Mouse (Mus musculus): Measurements from ENCODE around the gene Tifab. TPM values are rescaled to one million over a fixed set of nuclear protein-coding genes. Genes with fewer than 3 reads are reported as not detected.

The Tifab gene
- 4.6 and 8.2 TPM in 2 replicates for polyA plus RNA-seq (2012; rRNA removed)

DNA sequence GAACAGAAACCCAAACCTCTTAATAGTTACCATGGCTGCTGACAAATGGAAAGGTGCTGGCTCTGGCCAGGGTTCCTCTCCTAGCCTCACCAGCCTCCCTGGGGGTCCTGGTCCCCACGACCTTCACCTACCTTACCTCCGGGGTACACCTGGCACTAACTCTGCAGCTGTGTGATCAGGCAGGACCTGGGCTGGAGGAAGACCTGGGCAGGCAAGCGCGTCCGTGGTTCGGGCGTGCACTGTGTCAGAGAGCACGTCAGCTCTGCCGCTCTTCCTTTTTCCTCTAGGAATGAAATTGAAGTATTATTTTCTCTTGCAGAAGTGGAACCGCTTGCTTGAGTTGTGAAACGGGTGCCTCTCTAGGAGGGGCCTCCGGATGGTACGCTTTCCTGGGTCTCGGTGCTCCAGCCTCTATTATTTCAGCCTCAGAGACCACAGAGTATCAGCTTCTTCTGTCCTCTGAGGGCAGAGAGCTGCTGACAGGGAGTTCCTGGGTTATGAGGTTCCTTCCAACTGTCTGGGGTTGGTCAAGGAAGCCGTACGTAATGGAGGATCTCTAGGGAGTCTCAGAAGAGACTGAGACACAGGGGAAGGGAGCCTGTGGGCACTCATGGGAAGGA lies at the start of gene Tifab:
Tifab (minus strand) TSS at position 470 of the 620 bp plus-strand sequence.
- TF ChIP-seq CTCF (IDR thresholded peaks at IDR 0.05; ENCODE audit: extremely low read depth, insufficient read length, insufficient replicate concordance, low read depth, low read length) (no peak), POLR2A (IDR thresholded peaks at IDR 0.05; ENCODE audit: low read depth, low read length) (no peak)
- 78% methylated on average over 16 of the region's 16 CpGs for WGBS
- H3K27ac ChIP-seq (ENCODE audit: insufficient read depth, low read depth, low read length) = peak within 1 kb of the TSS; percentile 50
- no peaks in the 10 kb centered on the region for H3K4me1 ChIP-seq (ENCODE audit: control insufficient read depth, insufficient read depth, insufficient read length, low read length)
- H3K27me3 ChIP-seq (ENCODE audit: control insufficient read depth, insufficient read depth, low read length) = no peaks in the 10 kb centered on the region
- peak within 1 kb of the TSS; percentile 51 for H3K4me3 ChIP-seq (ENCODE audit: low read depth, low read length)
- H3K36me3 ChIP-seq (ENCODE audit: control insufficient read depth, insufficient read depth, low read length) = no peaks in the 10 kb centered on the region

DNA sequence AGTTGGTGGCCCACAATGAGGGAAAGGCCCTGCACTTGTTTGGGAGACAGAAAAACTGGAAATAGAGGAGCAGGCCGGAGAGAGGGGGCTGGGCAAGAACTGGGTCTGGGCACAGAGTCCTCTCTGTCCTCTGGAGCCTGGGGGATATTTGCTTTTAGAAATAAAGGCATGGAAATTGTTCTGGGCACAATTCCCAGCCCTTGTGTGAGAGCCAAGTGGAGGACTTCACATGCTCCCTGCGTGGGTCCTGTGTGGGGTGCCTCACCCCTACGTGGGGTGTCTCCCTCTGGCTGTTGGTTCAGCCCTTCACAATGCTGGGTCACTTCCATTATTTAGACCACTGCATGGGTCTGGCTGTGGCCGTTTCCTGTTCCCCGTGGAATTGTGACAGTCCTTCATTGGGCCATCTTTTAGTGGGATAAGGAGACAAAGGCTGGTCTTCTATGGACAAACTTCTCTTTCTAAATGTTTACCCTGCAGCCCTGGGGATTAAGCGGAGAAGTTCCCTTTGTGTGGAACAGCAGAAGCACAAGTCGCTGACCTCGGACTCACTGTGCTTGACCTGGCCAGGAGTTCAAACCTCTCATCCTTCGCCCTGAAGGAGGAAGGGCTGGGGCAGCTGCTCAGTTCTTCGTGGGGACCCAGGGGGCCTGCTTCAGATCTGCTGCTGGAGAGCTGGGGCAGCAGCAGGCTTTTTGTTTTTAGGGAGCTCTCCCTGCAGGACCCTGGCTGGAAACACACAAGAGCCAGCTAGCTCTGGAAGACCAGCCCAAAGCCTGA lies 47.7 kb upstream of the Tifab start:
- Histone ChIP-seq H3K27ac (ENCODE audit: insufficient read depth, low read depth, low read length) (no peak overlapping the region), H3K27me3 (ENCODE audit: control insufficient read depth, insufficient read depth, low read length) (peaks cover 22% of the 10 kb centered on the region), H3K36me3 (ENCODE audit: control insufficient read depth, insufficient read depth, low read length) (no peaks in the 10 kb centered on the region), H3K4me1 (ENCODE audit: control insufficient read depth, insufficient read depth, insufficient read length, low read length) (no peaks in the 10 kb centered on the region), H3K4me3 (ENCODE audit: low read depth, low read length) (no peak overlapping the region)
- TF ChIP-seq CTCF (IDR thresholded peaks at IDR 0.05; ENCODE audit: extremely low read depth, insufficient read length, insufficient replicate concordance, low read depth, low read length) = no peak
- no peak for TF ChIP-seq POLR2A (IDR thresholded peaks at IDR 0.05; ENCODE audit: low read depth, low read length)
- WGBS = 22% methylated on average over 10 of the region's 10 CpGs

DNA sequence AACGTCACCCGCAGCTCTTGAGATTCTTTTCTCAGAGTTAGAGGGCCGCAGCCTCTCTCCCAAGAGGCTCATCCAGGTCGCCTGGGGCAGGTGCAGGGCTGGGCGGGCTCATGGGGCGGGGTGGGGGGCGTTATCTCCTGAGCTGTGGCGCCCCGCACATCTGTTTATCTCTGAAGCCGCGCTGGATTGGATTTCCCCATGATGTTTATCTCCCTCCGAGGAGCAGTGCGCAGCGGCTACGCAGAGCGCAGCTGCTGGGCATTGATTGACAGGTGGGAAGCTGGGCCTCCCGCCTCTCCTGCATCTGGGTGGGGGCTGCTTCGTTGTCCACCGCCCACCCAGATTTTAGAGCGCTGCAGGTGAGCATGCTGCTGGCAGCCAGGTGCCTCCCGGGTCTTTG lies 44.9 kb upstream of the Tifab start:
- H3K27me3 ChIP-seq (ENCODE audit: control insufficient read depth, insufficient read depth, low read length) = peaks cover 34% of the 10 kb centered on the region
- TF ChIP-seq CTCF (IDR thresholded peaks at IDR 0.05; ENCODE audit: extremely low read depth, insufficient read length, insufficient replicate concordance, low read depth, low read length) = no peak
- no peak for TF ChIP-seq POLR2A (IDR thresholded peaks at IDR 0.05; ENCODE audit: low read depth, low read length)
- 10% methylated on average over 21 of the region's 21 CpGs for WGBS

DNA sequence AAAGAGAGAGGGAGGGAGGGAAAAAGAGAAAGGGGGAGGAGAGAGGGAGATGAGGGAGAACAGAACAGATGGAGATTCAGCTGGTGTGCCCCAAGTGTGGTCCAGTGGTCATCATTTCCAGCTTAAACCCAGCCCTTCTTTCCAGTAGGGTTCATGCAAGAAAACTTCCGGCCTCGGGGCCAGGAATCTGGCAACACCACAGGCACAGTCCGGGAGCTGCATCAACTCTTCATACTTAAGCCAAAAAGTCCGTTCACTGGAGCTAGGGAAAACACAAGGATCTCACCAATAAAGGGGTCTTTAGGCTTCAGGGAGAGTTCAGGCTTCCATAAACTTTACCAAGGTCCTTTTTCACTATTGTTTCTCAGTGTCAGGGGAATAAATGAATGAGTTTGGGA lies 44.2 kb upstream of the Tifab start:
- Histone ChIP-seq H3K4me1 (ENCODE audit: control insufficient read depth, insufficient read depth, insufficient read length, low read length) (no peaks in the 10 kb centered on the region), H3K27ac (ENCODE audit: insufficient read depth, low read depth, low read length) (no peak overlapping the region), H3K27me3 (ENCODE audit: control insufficient read depth, insufficient read depth, low read length) (peaks cover 34% of the 10 kb centered on the region), H3K4me3 (ENCODE audit: low read depth, low read length) (no peak overlapping the region), H3K36me3 (ENCODE audit: control insufficient read depth, insufficient read depth, low read length) (no peaks in the 10 kb centered on the region)
- TF ChIP-seq CTCF (IDR thresholded peaks at IDR 0.05; ENCODE audit: extremely low read depth, insufficient read length, insufficient replicate concordance, low read depth, low read length) (no peak), POLR2A (IDR thresholded peaks at IDR 0.05; ENCODE audit: low read depth, low read length) (no peak)
- 15% methylated on average over 4 of the region's 4 CpGs for WGBS

More for the DNA sequence above, 44.9 kb upstream of the Tifab start:
- H3K4me1 ChIP-seq (ENCODE audit: control insufficient read depth, insufficient read depth, insufficient read length, low read length) = no peaks in the 10 kb centered on the region
- no peak overlapping the region for H3K27ac ChIP-seq (ENCODE audit: insufficient read depth, low read depth, low read length)
- H3K36me3 ChIP-seq (ENCODE audit: control insufficient read depth, insufficient read depth, low read length) = no peaks in the 10 kb centered on the region
- no peak overlapping the region for H3K4me3 ChIP-seq (ENCODE audit: low read depth, low read length)

DNA sequence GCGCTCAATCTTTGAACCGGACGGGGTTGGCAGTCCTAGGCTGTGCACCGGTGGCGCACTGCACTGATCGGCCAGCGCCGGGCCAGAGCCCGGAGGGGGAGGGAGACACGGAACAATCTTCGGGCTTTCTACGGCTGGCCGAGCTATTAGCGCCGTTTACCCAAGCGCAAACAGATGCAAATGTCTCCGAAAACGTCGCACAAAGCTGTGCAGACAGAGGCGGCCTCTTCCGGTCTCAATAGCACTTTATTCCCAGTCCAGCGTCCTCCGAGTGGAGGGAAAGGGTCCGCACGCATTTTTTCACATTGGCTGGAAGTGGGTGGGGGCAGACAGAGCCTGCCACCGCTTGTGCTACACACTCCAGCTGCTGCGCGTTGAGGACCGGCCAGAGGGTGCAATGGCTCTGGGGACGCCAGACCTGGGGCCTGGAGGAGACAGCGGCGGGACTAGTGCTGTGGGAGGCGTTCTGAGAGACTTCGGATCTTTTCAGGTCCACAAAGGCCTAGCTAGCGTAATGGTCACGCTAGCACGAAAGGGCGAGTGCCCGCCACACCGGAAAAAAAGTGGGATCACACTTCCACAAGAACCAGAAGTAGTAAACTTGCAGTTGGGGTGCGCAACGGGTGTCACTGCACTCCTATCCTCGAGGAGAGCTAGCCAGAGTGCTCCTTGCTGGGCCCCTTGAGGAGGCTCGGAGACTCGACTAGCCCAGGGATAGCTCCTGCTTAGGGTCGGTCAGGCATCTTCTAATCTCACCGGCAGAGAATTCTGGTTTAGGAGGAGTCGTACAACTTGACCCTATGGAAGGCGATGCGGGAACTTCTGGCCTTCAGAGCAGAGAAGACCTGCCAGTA lies 43.5 kb upstream of the Tifab start:
- peaks cover 34% of the 10 kb centered on the region for H3K27me3 ChIP-seq (ENCODE audit: control insufficient read depth, insufficient read depth, low read length)
- 6% methylated on average over 50 of the region's 50 CpGs for WGBS
- no peaks in the 10 kb centered on the region for H3K4me1 ChIP-seq (ENCODE audit: control insufficient read depth, insufficient read depth, insufficient read length, low read length)
- H3K27ac ChIP-seq (ENCODE audit: insufficient read depth, low read depth, low read length) = no peak overlapping the region
- H3K4me3 ChIP-seq (ENCODE audit: low read depth, low read length) = no peak overlapping the region
- H3K36me3 ChIP-seq (ENCODE audit: control insufficient read depth, insufficient read depth, low read length) = no peaks in the 10 kb centered on the region
- TF ChIP-seq POLR2A (IDR thresholded peaks at IDR 0.05; ENCODE audit: low read depth, low read length) (no peak), CTCF (IDR thresholded peaks at IDR 0.05; ENCODE audit: extremely low read depth, insufficient read length, insufficient replicate concordance, low read depth, low read length) (no peak)

DNA sequence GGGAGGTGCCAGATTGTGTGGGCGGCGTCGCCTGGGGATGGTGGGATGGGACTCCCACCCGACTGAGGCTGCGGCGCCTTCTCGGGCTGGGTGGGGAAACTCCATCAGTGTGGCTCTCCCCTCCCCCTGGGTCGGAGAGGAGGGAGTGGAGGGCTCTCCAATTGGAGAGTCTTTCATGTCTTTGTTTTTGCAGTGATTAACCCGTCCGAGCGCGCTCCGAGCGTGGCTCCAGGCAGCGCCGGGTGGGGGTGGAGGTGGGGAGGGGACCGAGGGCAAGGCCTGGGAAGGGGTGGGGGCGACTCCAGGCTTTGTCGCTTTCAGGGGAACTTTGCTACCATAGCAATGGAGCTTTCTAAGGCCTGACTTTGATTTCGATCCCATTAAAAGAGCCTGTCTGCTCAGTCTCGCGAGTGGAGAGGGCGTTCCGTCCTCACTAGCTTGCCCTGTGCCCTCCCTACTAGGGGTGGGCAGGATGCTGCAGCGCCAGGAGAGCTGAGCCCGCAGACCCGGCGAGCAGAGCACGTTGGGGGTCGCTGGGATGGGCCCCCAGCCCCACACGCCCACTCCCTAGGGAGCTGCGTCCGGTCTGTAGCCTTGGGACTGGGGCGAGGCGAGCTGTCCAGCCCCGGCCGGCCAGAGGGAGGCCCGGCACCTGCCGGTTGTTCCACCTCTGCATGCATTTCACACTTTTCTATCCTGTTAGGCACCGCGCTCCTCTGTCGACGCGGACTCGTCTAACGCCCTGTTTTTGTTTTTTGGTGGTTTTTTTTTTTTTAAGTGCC lies 42.6 kb upstream of the Tifab start:
- H3K27ac ChIP-seq (ENCODE audit: insufficient read depth, low read depth, low read length) = no peak overlapping the region
- no peak overlapping the region for H3K4me3 ChIP-seq (ENCODE audit: low read depth, low read length)
- H3K27me3 ChIP-seq (ENCODE audit: control insufficient read depth, insufficient read depth, low read length) = peaks cover 40% of the 10 kb centered on the region
- no peak for TF ChIP-seq POLR2A (IDR thresholded peaks at IDR 0.05; ENCODE audit: low read depth, low read length)
- TF ChIP-seq CTCF (IDR thresholded peaks at IDR 0.05; ENCODE audit: extremely low read depth, insufficient read length, insufficient replicate concordance, low read depth, low read length) = no peak
- H3K36me3 ChIP-seq (ENCODE audit: control insufficient read depth, insufficient read depth, low read length) = no peaks in the 10 kb centered on the region
- no peaks in the 10 kb centered on the region for H3K4me1 ChIP-seq (ENCODE audit: control insufficient read depth, insufficient read depth, insufficient read length, low read length)
- WGBS = 4% methylated on average over 46 of the region's 46 CpGs

Data from small intestine, adult 2 months (tissue).